ENCODE assay signal across 13 mouse cellular contexts in the genomic region with DNA sequence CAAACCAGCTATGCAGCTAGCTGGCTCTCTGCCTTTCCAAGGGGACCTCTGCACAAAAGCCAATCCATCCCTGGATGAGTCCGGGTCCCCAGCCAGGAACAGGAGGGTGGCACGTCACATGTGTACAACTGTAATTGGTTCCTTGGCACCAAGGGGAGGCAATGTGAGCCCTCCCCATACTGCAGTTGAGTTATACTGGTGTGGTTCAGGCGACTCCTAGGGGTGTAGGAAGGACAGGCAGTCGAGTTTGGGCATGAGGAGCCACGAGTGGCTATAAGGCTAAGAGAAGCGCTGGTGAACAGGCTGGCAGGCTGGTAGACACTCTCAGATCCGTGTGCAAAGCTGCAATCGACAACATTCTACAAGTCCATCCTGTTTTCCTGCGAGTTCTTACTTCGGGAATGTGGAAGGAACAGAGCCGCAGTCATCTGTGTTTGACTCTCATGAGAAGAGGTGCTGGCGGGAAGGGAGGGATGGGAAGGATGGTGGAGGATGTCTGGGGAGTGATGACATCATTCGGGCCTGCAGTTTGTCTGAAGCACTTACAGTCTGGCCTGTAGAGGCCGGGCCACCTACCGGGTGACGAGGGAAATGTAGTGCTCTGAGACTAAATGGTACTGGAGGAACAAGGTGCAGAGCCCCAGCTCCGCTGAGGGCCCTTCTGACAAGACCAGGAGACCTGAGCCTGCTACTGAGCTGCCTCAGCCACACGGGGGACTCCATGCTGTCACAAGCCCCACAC. TPM values are rescaled to one million over a fixed set of nuclear protein-coding genes. Genes with fewer than 3 reads are reported as not detected.
DNase-seq lines count a peak whose midpoint lies in the region; ATAC-seq lines count a peak whose summit lies in the region.
"Had no signal": no experiment of that assay in that cellular context is flagged by ENCODE, and none has a peak within 500 bp of the region (broad histone marks: within the 10 kb centered on the region; RNA-seq: fewer than 3 reads in every experiment).

No protein-coding gene starts in this region.

- H3K27me3 ChIP-seq in intestine, embryonic 14.5 days (replicated peaks; ENCODE audit: control insufficient read depth, insufficient read depth, low read length) = no peaks in the 10 kb centered on the region
- no peaks in the 10 kb centered on the region for H3K27me3 ChIP-seq in intestine, embryonic 16.5 days (replicated peaks; ENCODE audit: control insufficient read depth, insufficient read depth, low read length)
- no peaks in the 10 kb centered on the region for H3K27me3 ChIP-seq in midbrain, embryonic 16.5 days (ENCODE audit: control insufficient read depth, insufficient read depth, low read depth, low read length)
- no peaks in the 10 kb centered on the region for H3K27me3 ChIP-seq in midbrain, embryonic 13.5 days
- H3K27me3 ChIP-seq: hindbrain, embryonic 12.5 days; kidney, embryonic 15.5 days had no signal

- 0 out of 2 replicates have a peak, but pooled peaks have one; percentile 21 for ATAC-seq in intestine, embryonic 14.5 days (replicated peaks; ENCODE audit: low FRiP score, low TSS enrichment, low read depth)
- ATAC-seq in intestine, embryonic 16.5 days = no peak
- 0 out of 2 replicates have a peak, but pooled peaks have one; percentile 36 for ATAC-seq in midbrain, embryonic 16.5 days
- ATAC-seq in midbrain, embryonic 13.5 days = no peak

- no peak overlapping the region for H3K27ac ChIP-seq in intestine, embryonic 14.5 days (ENCODE audit: low read depth)
- no peak overlapping the region for H3K27ac ChIP-seq in intestine, embryonic 16.5 days (ENCODE audit: low read length)
- H3K27ac ChIP-seq in midbrain, embryonic 16.5 days (ENCODE audit: low read length) = no peak overlapping the region
- H3K27ac ChIP-seq in midbrain, embryonic 13.5 days = no peak overlapping the region
- H3K27ac ChIP-seq: forebrain, embryonic 10.5 days; hindbrain, embryonic 12.5 days; kidney, embryonic 15.5 days; macrophage had no signal

- DNase-seq in cerebellum, adult 11-12 months = peak; percentile 52
- no peak for DNase-seq in cerebellum, postnatal 25 days
- no peak for DNase-seq in intestine, embryonic 14.5 days (ENCODE audit: low spot score)
- DNase-seq in urinary bladder, adult 18-20 months (ENCODE audit: low spot score in 2 of 2) = no peak
- DNase-seq in embryo, embryonic 9.5 days (ENCODE audit: extremely low spot score) = no peak
- DNase-seq: thymus, adult 18-20 months had no signal

- H3K4me1 ChIP-seq in intestine, embryonic 14.5 days (replicated peaks; ENCODE audit: control insufficient read depth, insufficient read depth, low read length) = 0 out of 2 replicates have a peak, but pooled peaks cover under 1% of the 10 kb centered on the region
- peaks cover 3% of the 10 kb centered on the region; the same call in 1 of the 2 replicates for H3K4me1 ChIP-seq in intestine, embryonic 16.5 days (ENCODE audit: control insufficient read depth, insufficient read depth, low read length)
- H3K4me1 ChIP-seq in midbrain, embryonic 16.5 days (ENCODE audit: control insufficient read depth, insufficient read depth, low read length) = no peaks in the 10 kb centered on the region
- H3K4me1 ChIP-seq in midbrain, embryonic 13.5 days (replicated peaks) = no peaks in the 10 kb centered on the region
- H3K4me1 ChIP-seq: forebrain, embryonic 10.5 days; hindbrain, embryonic 12.5 days had no signal

- 68% methylated on average over 18 of the region's 18 CpGs for WGBS in intestine, embryonic 14.5 days
- 69% methylated on average over 18 of the region's 18 CpGs for WGBS in intestine, embryonic 16.5 days
- 85% methylated on average over 18 of the region's 18 CpGs for WGBS in midbrain, embryonic 16.5 days
- WGBS in midbrain, embryonic 13.5 days = 89% methylated on average over 18 of the region's 18 CpGs

- H3K4me2 ChIP-seq in intestine, embryonic 14.5 days (ENCODE audit: low read length) = no peak overlapping the region
- H3K4me2 ChIP-seq in intestine, embryonic 16.5 days (ENCODE audit: low read depth, low read length) = no peak overlapping the region
- no peak overlapping the region for H3K4me2 ChIP-seq in midbrain, embryonic 16.5 days (ENCODE audit: low read length)
- no peak overlapping the region for H3K4me2 ChIP-seq in midbrain, embryonic 13.5 days (replicated peaks)
- H3K4me2 ChIP-seq: hindbrain, embryonic 12.5 days; kidney, embryonic 15.5 days had no signal

- H3K9me3 ChIP-seq in intestine, embryonic 14.5 days (ENCODE audit: control insufficient read depth, low read length) = no peaks in the 10 kb centered on the region
- no peaks in the 10 kb centered on the region for H3K9me3 ChIP-seq in intestine, embryonic 16.5 days (ENCODE audit: control insufficient read depth, low read length)
- no peaks in the 10 kb centered on the region for H3K9me3 ChIP-seq in midbrain, embryonic 16.5 days (replicated peaks; ENCODE audit: control insufficient read depth, low read length, poor library complexity, severe bottlenecking)
- H3K9me3 ChIP-seq in midbrain, embryonic 13.5 days = no peaks in the 10 kb centered on the region
- H3K9me3 ChIP-seq: forebrain, embryonic 10.5 days; hindbrain, embryonic 12.5 days; kidney, embryonic 15.5 days had no signal

- peaks cover 77% of the 10 kb centered on the region for H3K36me3 ChIP-seq in intestine, embryonic 14.5 days (ENCODE audit: control insufficient read depth, insufficient read depth, low read length)
- H3K36me3 ChIP-seq in intestine, embryonic 16.5 days (ENCODE audit: control insufficient read depth, insufficient read depth, low read length) = peaks cover 21% of the 10 kb centered on the region; the same call in 1 of the 2 replicates
- peaks cover 57% of the 10 kb centered on the region for H3K36me3 ChIP-seq in midbrain, embryonic 16.5 days (ENCODE audit: control insufficient read depth, insufficient read depth, low read length)
- H3K36me3 ChIP-seq in midbrain, embryonic 13.5 days = peaks cover 85% of the 10 kb centered on the region

- no peak overlapping the region for H3K4me3 ChIP-seq in intestine, embryonic 14.5 days (ENCODE audit: low read depth, low read length)
- H3K4me3 ChIP-seq in intestine, embryonic 16.5 days (ENCODE audit: low read length) = no peak overlapping the region
- no peak overlapping the region for H3K4me3 ChIP-seq in midbrain, embryonic 16.5 days (ENCODE audit: low read depth, low read length)
- no peak overlapping the region for H3K4me3 ChIP-seq in midbrain, embryonic 13.5 days (replicated peaks)
- H3K4me3 ChIP-seq: forebrain, embryonic 10.5 days; hindbrain, embryonic 12.5 days; kidney, embryonic 15.5 days had no signal

- H3K9ac ChIP-seq in intestine, embryonic 14.5 days (ENCODE audit: low read length) = no peak overlapping the region
- H3K9ac ChIP-seq in intestine, embryonic 16.5 days (ENCODE audit: low read depth, low read length) = no peak overlapping the region
- H3K9ac ChIP-seq in midbrain, embryonic 16.5 days (ENCODE audit: low read depth, low read length) = no peak overlapping the region
- H3K9ac ChIP-seq in midbrain, embryonic 13.5 days (replicated peaks) = no peak overlapping the region
- H3K9ac ChIP-seq: hindbrain, embryonic 12.5 days; kidney, embryonic 15.5 days had no signal

RNA-seq across cellular contexts. Expression of gene Dsn1, which starts 9.7 kb away (rescaled TPM):
- polyA plus RNA-seq in intestine, embryonic 14.5 days (2014; fragmentation: Nextera tagmentation; extraction: Ambion mirVana) = 31.6 and 36.4 TPM in 2 replicates
- polyA plus RNA-seq in intestine, embryonic 16.5 days (2015; fragmentation: Nextera tagmentation; extraction: Ambion mirVana) = 23.4 and 25.3 TPM in 2 replicates
- 7.0 and 9.5 TPM in 2 replicates for polyA plus RNA-seq in midbrain, embryonic 16.5 days (2015; fragmentation: Nextera tagmentation; extraction: Ambion mirVana)
- 18.0 and 18.7 TPM in 2 replicates for polyA plus RNA-seq in midbrain, embryonic 13.5 days (2015; fragmentation: Nextera tagmentation; extraction: Ambion mirVana)

RNA-seq across cellular contexts. Expression of gene Ndrg3, which starts 24.8 kb away (rescaled TPM):
- polyA plus RNA-seq in intestine, embryonic 14.5 days (2014; fragmentation: Nextera tagmentation; extraction: Ambion mirVana) = 36.7 and 41.4 TPM in 2 replicates
- polyA plus RNA-seq in intestine, embryonic 16.5 days (2015; fragmentation: Nextera tagmentation; extraction: Ambion mirVana) = 46.7 and 47.6 TPM in 2 replicates
- 135 and 155 TPM in 2 replicates for polyA plus RNA-seq in midbrain, embryonic 16.5 days (2015; fragmentation: Nextera tagmentation; extraction: Ambion mirVana)
- polyA plus RNA-seq in midbrain, embryonic 13.5 days (2015; fragmentation: Nextera tagmentation; extraction: Ambion mirVana) = 81.4 and 81.6 TPM in 2 replicates

Comparison
In these comparisons a context has a peak if more than half of its experiments do, and no peak if none do; other contexts are left out.
1. ATAC-seq: peak in intestine, embryonic 14.5 days (single experiment) and midbrain, embryonic 16.5 days (single experiment); none in intestine, embryonic 16.5 days (single experiment) and midbrain, embryonic 13.5 days (single experiment).